Mouse (Mus musculus): ENCODE results near the gene Scfd2.

Gene Scfd2

GRCm38 (mm10) chr5:74201570-74202357, 329.8 kb downstream of the Scfd2 start:
- no peak for DNase-seq (ENCODE audit: low read depth)

DNA sequence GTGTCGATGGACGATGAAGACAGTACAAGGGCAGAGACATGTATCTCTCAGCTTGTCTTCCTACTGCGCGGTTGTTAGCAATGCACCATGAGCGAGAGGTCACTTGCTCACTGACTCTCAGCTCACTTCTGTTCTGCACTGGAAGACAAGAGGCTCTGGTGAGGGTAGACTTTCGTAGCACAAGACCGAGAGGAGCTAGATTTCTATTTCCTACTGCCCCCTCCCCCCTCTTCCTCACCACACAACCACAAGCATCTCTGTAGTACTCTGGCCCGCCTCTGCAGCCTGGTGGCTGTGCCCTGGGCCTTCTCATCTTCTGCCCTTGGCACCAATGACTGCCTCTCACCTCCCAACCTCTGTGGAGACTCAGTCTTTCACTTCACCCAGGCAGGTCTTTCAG, 331.1 kb downstream of the Scfd2 start:
- no peak for DNase-seq (ENCODE audit: low read depth)

- DNase-seq (ENCODE audit: low read depth): no peak
These were observed 331.8 kb downstream of the Scfd2 start for GRCm38 (mm10) chr5:74199793-74200192.

DNA sequence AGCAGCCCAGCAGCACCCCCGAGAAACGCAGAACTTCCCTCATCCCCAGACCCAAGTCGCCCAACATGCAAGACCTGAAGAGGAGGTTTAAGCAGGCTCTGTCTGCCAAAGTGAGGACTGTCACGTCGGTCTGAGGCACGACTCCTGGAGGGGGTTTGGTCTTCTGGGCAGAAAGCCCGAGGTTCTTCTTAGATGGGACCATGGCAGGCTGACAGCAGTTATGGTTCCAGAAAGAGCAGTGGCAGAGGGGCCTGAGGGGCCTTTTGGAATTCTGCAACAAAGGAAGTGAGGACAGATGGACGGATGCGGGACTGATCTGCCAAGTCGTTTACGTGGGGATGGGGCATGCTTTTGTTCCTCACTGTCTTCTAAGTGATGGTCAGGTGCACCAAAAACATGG, 333.1 kb downstream of the Scfd2 start:
- DNase-seq (ENCODE audit: low read depth): no peak

- DNase-seq (ENCODE audit: low read depth): no peak
These were observed 333.8 kb downstream of the Scfd2 start for GRCm38 (mm10) chr5:74197541-74198330.

DNA sequence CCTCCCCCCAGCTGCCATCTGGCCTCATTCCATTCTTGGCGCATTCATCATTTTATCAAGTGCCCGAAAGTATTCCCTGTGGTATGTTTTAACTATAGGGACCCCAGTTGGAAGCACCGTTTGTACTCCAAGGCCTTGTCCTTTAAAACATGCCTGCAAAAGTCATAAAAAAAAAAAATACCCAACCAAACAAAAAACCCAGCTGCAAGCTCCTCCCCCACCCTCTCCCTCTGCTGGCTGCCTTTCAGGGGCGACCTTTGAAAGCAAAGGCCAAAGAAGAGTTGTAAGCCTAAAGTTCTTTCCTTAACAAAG, 335.3 kb downstream of the Scfd2 start:
- no peak for DNase-seq (ENCODE audit: low read depth)

GRCm38 (mm10) chr5:74195614-74196306, 335.8 kb downstream of the Scfd2 start:
- DNase-seq (ENCODE audit: low read depth): no peak

- no peak for DNase-seq (ENCODE audit: low read depth)
These were observed 336.5 kb downstream of the Scfd2 start, which contains the start of gene Rasl11b for GRCm38 (mm10) chr5:74194841-74195613. Rasl11b (plus strand) TSS chr5:74195286.

DNA sequence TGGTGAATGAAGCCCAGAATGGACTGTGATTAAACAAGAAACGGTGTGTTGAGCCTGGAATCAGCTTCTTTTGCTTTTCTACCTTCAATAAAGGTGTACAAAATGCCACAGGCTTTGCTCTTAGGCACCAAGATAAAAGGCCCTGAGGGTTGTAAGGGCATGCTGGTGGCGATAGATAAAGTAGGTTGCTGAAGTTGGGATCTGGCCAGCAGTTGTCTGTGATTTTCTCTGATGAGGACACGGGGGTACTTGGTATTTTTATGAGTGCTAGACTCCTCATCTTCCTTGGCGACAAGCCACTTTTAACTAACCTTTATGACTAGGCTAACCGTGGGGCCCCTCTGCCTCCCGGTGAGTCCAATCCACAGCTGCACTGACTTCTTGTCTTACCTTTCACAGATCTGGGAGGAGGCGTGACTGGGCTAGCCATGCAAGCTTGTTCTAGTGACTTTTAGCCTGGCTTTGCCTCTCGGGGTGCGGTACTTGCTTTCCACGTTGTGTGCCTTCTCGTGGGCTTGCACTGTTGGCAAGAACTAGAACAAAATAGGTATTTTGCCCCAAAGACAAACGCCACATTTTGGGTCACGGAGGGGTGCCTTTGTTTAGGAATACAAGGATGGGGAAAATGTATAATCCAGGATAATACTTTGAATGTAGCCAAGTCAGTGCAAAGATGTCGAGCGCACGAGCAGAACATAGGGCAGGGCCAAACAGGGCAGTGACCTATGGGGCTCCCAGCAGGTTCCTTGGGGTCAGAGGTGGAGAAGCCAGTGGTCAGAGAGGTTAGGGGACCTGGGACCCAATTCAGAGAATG, 337.3 kb downstream of the Scfd2 start:
- no peak for DNase-seq (ENCODE audit: low read depth)

GRCm38 (mm10) chr5:74193626-74194025, 337.9 kb downstream of the Scfd2 start:
- DNase-seq (ENCODE audit: low read depth): no peak

- DNase-seq (ENCODE audit: low read depth): no peak
These were observed 338.6 kb downstream of the Scfd2 start for GRCm38 (mm10) chr5:74193008-74193407.

GRCm38 (mm10) chr5:74190911-74191310, 340.6 kb downstream of the Scfd2 start:
- DNase-seq (ENCODE audit: low read depth): no peak

DNA sequence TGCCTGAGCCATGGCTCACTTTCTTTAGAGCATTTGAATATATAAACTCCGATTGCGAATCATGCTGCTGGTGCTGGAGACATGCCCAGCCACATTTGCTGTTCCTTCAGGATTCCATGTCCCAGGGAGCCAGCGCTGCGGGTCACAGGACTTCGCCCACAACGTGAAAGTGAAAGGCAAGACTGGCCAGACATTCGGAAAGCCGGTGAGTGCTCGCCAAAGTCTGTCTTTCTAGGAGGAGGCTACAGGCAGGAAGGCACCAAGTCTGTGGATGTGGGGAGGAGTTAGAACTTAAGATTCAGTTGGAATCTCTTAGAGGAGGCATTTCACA, 341.4 kb downstream of the Scfd2 start:
- DNase-seq (ENCODE audit: low read depth): peak; percentile 89

GRCm38 (mm10) chr5:74189484-74190160, 341.9 kb downstream of the Scfd2 start:
- no peak for DNase-seq (ENCODE audit: low read depth)

DNA sequence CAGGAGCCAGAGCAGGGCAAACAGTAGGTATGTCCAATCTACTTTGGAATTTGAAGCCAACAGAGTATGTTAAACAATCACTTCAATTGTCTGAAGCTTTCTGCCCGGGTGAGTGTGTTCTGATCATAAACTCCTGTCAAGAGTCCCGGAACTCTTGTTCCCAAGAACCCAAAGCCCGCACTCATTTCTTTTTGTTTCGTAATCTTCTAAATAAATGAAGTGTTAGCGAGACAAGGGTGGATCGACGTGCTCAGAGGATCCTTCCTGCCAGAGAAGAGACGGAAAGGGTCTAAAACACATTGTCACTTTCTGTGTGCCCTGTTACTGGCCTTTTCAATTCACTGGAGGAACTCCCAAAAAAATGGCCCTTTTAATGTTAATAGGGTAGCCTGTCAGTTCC, 342.7 kb downstream of the Scfd2 start:
- no peak for DNase-seq (ENCODE audit: low read depth)

GRCm38 (mm10) chr5:74188076-74188475, 343.5 kb downstream of the Scfd2 start:
- DNase-seq (ENCODE audit: low read depth): no peak

- no peak for DNase-seq (ENCODE audit: low read depth)
These were observed 347.0 kb downstream of the Scfd2 start for GRCm38 (mm10) chr5:74184607-74185006.

DNA sequence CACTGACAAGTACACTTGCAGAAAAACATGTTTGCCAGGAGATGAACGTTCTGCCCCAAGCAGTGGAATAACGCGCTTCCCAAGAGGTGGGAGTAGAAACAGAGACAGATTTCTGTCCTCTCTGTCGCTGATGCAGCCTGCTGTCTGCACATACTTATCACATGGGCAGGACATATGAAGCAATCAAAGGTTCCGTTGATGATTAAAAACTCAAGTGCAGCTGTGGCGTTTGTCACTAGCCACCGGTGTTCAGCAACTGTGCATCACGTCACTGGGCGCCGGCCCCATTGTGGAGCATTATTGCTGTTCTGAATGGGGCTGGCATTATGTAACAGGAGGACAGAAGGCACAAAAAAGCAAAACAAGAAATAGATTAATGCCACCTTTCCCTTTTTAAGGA, 348.4 kb downstream of the Scfd2 start:
- no peak for DNase-seq (ENCODE audit: low read depth)

GRCm38 (mm10) chr5:74180216-74180615, 351.3 kb downstream of the Scfd2 start:
- DNase-seq (ENCODE audit: low read depth): no peak

DNA sequence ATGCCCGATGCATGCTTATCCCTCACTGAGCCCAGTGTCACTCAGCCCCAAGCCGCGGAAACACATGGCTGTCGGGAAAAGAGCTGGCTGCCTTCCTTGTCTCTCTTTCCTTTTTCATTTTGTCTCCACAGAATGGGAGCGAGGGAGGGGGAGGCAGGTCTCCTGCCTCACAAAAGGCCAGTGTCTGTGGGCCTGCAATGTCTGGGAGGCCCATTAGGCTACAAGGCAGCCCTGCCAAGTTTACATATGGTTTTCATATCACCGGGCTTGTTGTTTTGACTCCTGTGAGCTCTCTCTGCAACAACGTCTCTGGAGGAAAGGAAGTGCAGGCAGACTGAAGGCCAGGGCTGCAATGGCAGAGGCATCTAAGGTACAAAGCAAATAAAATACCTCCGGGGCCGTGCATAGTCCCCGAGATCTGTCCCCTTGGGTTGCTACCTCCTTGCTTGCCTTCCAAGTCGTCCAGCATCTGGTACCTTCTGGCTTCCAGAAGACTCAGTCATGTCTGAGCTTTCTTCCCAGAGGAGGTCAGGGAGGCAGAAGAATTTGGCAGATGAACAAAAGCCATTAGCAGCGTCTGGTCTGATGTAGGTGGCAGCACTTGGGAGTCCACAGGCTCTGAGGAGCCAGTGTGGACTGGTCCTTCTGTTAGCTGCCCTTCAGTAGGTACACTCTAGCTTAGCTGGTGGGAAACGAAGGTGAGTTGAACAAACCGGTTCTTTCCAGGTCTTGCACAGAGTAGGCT, 355.9 kb downstream of the Scfd2 start:
- DNase-seq (ENCODE audit: low read depth): peak; percentile 64
